Mouse (Mus musculus) c-Kit-positive CD71-positive TER-119-positive erythroid progenitor cells, embryonic 14.5 days (primary cell): ENCODE data around the gene Arid3b.

Experiments
- DNase-seq: peaks from one replicate; pipeline ENCODE4 v3.0.0-alpha.2; 2013; ENCODE audit warnings: low spot score

Gene Arid3b

GRCm38 (mm10) chr9:57747067-57747466 lies 89.5 kb downstream of the Arid3b start:
- DNase-seq = no peak

- peak; percentile 72 for DNase-seq
Observed at GRCm38 (mm10) chr9:57744462-57745091, 92.0 kb downstream of the Arid3b start.
